Mouse (Mus musculus): ENCODE data around the gene Cybc1. TPM values are rescaled to one million over a fixed set of nuclear protein-coding genes. Genes with fewer than 3 reads are reported as not detected.

Gene Cybc1
- total RNA-seq, 4 experiments from 2014 or later, result 6.7 to 8.1 (median 7.4) TPM

DNA sequence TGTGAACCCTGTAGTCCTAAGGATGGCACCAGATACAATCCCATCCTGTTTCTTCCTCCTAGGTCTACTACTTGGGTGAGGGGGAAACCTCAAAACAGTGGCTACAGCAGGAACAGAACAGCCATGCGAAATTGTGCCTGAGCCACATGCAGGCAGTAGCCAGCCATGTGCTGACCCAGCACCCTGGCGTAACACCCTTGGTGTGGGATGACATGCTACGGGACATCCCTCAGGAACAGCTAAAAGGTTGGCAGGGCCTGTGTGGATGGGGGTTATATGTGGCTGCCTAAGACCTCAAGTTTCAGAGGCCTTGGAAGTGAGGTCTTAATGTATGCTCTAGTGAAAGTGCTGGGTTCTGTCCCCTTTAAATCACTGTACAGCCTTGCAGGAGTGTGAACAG is 12.3 kb downstream of the Cybc1 start:
- no peak for DNase-seq (ENCODE audit: low spot score)

DNA sequence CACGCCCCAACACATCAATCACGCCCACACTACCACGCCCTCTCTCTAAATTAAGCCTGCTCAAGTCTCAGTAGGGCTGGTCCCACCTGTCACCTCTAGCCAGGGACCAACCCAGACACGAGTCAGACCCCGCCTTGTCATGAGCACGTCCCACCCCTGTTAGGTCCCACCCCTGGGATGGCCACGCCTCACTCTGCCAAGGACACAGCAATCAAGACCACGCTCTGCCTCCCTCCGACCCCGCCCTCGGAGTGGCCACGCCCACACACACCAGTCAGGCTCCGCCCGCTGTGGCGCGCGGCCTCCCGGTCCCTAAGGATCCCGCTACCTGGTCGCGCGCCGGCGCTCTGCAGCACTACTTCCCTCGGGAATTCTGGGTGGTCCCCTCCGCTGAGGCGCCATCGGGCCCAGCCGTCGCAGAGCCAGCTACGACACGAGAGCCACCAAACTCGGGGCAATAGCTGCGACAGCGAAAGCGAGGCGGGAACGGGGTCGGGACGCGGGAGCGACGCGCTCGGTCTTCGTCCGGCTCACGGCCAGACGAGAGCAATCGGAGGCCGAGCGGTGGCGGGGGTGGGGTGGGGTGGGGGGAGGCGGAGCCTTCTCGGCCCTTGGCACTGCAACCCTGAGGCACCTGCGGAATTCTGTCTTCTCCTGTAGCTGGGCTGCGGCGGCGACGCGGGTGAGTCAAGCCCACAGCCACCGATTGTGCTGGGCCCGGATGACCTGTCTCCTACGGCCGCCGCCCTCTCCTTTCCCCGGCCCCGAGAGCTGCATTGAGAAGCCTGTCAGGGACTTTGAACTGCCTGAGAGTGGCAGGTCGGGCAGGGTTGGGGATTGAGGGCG is 24.7 kb downstream of the Cybc1 start, which contains the start of the genes Hexdc and Ogfod3:
Gene Hexdc (plus strand): TSS at position 273 of the 846 bp plus-strand sequence.
Gene Ogfod3 (minus strand): TSS at position 551 of the 846 bp plus-strand sequence.
- DNase-seq (ENCODE audit: low spot score), result peak; percentile 90

DNA sequence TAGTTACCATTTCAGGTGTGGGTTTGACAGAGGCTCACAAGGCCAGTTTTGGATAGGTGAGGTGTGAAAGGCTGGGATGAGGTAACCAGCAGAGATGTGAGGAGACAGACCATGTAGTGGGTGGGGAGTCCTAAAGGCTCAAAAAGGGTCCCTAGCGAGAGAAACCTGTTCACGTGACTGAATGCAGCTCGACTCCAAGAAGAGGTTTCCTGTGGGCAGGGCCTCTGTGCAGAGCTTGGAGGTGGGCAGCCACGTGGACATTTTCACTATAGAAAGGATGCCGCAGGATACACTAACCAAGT is 25.3 kb downstream of the Cybc1 start:
- DNase-seq (ENCODE audit: low spot score), result no peak

GRCm38 (mm10) chr11:121201436-121202198 is 27.5 kb downstream of the Cybc1 start:
- DNase-seq (ENCODE audit: low spot score), result no peak

- no peak for DNase-seq (ENCODE audit: low spot score)
Measured at GRCm38 (mm10) chr11:121200781-121201180, 28.3 kb downstream of the Cybc1 start.

- no peak for DNase-seq (ENCODE audit: low spot score)
Measured at GRCm38 (mm10) chr11:121199851-121200250, 29.3 kb downstream of the Cybc1 start.

- no peak for DNase-seq (ENCODE audit: low spot score)
Measured at GRCm38 (mm10) chr11:121198622-121199021, 30.5 kb downstream of the Cybc1 start.

- no peak for DNase-seq (ENCODE audit: low spot score)
Measured at GRCm38 (mm10) chr11:121193415-121193814, 35.7 kb downstream of the Cybc1 start.

- no peak for DNase-seq (ENCODE audit: low spot score)
Measured at GRCm38 (mm10) chr11:121192742-121193141, 36.4 kb downstream of the Cybc1 start.

GRCm38 (mm10) chr11:121189681-121190080 is 39.4 kb downstream of the Cybc1 start:
- DNase-seq (ENCODE audit: low spot score), result peak; percentile 27

DNA sequence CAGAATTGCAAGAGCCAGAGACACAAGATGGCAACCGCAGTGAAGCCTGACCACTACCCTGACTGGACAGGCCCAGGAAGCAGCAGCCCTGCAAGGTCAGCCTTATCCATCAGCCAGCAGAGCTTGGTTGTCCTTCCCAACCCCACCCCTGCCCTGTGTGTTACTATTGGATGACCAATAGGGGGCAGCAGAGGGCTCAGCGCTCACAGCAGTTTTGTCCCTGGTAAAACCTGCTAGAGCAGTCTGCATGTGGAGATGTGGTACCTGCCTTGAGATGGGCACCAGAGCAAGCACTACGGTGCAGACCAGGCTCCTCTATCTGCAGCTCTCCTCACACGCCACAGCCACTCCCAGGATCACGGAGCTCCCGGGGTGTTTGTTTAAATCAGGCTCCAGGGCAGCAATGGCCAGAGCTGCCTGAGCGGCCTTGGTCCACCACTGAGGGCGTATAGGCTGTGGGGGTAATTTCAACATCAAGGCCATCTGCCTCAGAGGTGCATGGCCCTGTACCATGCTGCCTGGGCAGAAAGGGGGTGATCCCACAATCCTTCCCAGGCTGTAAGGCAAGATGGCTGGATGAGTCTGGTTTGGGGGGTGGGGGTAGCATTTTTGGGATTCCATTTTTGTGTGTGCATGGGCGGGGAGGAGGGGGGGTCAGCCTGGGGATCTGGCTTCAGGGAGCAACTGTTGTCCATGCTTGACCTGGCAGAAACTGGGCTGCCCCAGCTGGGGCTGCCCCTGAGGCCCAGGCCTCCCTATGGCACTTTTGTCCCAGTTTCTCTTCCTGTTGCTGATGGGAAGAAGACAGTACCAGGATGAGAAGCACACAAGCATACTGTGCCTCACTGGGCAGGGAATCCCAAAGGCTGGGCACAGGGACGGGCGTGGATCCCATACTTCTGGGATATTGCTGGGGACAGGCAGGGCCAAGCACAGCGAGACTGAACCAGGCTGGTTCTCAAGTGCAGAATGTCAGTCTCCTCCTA is 52.5 kb downstream of the Cybc1 start:
- DNase-seq (ENCODE audit: low spot score), result peak; percentile 24

DNA sequence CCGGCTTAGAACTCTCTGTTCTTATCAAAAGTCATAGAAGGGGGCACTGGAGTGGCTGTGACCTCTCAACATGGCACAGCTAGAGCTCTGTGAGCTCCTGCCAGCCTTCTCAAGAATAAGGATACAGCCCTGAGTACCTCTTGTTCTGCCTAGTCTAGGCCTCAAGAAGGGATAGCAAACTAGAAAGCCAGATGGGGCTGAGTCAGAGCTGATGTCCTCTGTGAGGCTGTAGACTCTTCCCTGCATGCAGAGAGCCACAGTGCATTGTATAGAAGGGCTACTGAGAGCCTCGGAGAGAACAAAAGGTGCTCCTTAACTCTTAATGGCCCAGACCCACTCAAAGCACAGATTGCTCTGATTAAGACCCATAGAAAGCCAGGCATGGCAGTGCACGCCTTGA is 54.9 kb downstream of the Cybc1 start:
- no peak for DNase-seq (ENCODE audit: low spot score)

DNA sequence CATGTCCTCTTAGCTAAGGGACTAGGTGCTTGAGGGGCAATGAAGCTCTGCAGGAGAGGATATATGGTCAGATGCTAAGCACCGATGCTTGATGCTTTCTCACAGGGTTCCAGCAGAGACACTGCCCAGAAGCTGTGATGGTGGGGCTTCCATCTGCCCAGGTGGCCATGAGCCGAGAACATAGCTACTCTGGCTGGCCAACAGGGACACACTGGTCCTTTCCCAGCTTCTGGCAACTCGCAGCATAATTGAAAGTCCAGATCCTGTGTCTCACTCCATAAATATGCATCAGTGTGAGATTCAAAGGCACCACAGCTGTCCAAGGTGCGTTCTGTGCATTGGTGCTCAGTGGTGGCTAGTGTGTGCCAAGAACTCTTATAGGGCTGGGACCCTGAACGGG is 55.9 kb downstream of the Cybc1 start:
- no peak for DNase-seq (ENCODE audit: low spot score)

Other genes starting within 250 kb of the Cybc1 start
- 10 to 100 TPM; 52.1 to 61.2 (median 56.3) TPM for gene Csnk1d, start 238.0 kb downstream of the Cybc1 start, total RNA-seq (2022)
- under 1 TPM in 2 of 4 experiments, not detected in 2; 0.37 to 0.49 TPM for gene Cd7, start 189.9 kb downstream of the Cybc1 start, total RNA-seq (2022)
- not detected for gene Sectm1b, start 165.8 kb downstream of the Cybc1 start, total RNA-seq (2022)
- not detected for gene Sectm1a, start 148.1 kb downstream of the Cybc1 start, total RNA-seq (2022)
- not detected for gene Tex19.2, start 110.6 kb downstream of the Cybc1 start, total RNA-seq (2022)
- not detected for gene Tex19.1, start 83.2 kb downstream of the Cybc1 start, total RNA-seq (2022)
- gene Uts2r, start 69.1 kb downstream of the Cybc1 start, total RNA-seq (2022), result under 1 TPM; 0.35 to 0.83 (median 0.55) TPM
- 10 to 100 TPM in 1 of 4 experiments, 1 to 10 TPM in 3; 8.3 to 10.3 (median 8.8) TPM for gene Hexdc, start 24.9 kb downstream of the Cybc1 start, total RNA-seq (2022)
- 10 to 100 TPM; 14.6 to 18.5 (median 16.0) TPM for gene Ogfod3, start 24.6 kb downstream of the Cybc1 start, total RNA-seq (2022)
- gene Narf, start 7.9 kb upstream of the Cybc1 start, total RNA-seq (2022), result 100 to 1,000 TPM in 1 of 4 experiments, 10 to 100 TPM in 3; 81.7 to 123 (median 97.8) TPM
- 10 to 100 TPM; 16.2 to 23.1 (median 18.9) TPM for gene Foxk2, start 30.7 kb upstream of the Cybc1 start, total RNA-seq (2022)
- gene Wdr45b, start 125.1 kb upstream of the Cybc1 start, total RNA-seq (2022), result 10 to 100 TPM; 32.1 to 35.4 (median 32.7) TPM
- 1 to 10 TPM; 1.0 to 3.4 (median 2.2) TPM for gene Rab40b, start 158.9 kb upstream of the Cybc1 start, total RNA-seq (2022)
- 1 to 10 TPM; 4.8 to 6.5 (median 5.4) TPM for gene Fn3krp, start 192.1 kb upstream of the Cybc1 start, total RNA-seq (2022)
- gene Fn3k, start 205.6 kb upstream of the Cybc1 start, total RNA-seq (2022), result 10 to 100 TPM; 26.4 to 33.5 (median 30.8) TPM
- gene Tbcd, start 222.6 kb upstream of the Cybc1 start, total RNA-seq (2022), result 10 to 100 TPM; 11.7 to 13.9 (median 12.5) TPM

Data from heart, adult 8-10 months (tissue).